Mouse (Mus musculus): ENCODE measurements around the gene Mettl7a1. TPM values are rescaled to one million over a fixed set of nuclear protein-coding genes. Genes with fewer than 3 reads are reported as not detected.
"Not testable (repeated sequence)": the region's sequence is repeated elsewhere in the genome, so short reads cannot be mapped to it uniquely, and the experiment has no call there.

Mettl7a1 gene
- total and polyA plus RNA-seq, 2 experiments = 201 to 366 TPM

DNA sequence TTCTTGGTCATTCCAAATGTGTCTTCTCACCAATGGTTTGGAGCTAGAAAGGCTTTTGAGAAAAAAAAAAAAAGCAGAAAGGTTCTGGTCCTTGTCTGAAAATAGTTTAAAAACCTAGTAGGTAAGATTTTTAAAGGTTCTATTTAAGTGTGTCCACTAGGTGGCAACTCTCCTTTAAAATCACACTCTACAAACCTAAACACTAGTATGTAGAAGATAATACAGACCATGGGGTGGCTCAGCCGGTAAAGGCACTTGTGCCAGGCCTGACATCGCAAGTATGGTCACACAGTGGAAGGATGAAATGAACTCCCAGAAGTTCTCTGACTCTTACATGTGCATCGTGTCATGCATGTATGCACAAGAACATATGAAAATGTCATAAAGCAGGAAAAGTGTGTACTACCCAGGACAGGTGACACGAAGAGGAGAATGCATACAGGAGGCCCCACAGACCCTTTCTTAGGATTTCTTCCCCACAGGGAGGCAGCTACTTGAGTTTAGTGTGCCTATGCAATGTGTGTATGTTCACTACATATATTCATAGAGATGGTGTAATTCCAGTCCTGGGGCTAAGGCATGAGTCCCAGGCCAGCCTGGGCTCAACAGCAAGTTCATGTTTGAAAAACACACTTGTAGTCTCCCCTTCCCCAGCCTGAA, 40.6 kb upstream of the Mettl7a1 start:
- Histone ChIP-seq H3K79me2 (ENCODE audit: control insufficient read depth, insufficient read depth, low read length) (no peaks in the 10 kb centered on the region), H3K4me3 (ENCODE audit: insufficient read depth, low read depth, low read length) (no peak overlapping the region), H3K27ac (replicated peaks; ENCODE audit: insufficient read depth, low read depth, low read length) (no peak overlapping the region), H3K27me3 (ENCODE audit: control insufficient read depth, insufficient read depth, low read length) (no peaks in the 10 kb centered on the region), H3K9ac (ENCODE audit: low read depth, low read length) (no peak overlapping the region), H3K36me3 (ENCODE audit: control insufficient read depth, insufficient read depth, low read length) (peaks cover 11% of the 10 kb centered on the region; the same call in 1 of the 2 replicates), H3K4me1 (ENCODE audit: control insufficient read depth, insufficient read depth, low read length) (no peaks in the 10 kb centered on the region)
- WGBS = 33% methylated on average over 4 of the region's 4 CpGs
- TF ChIP-seq POLR2A (IDR thresholded peaks at IDR 0.05; ENCODE audit: extremely low read depth, insufficient read depth, low read length) (no peak), CTCF (IDR thresholded peaks at IDR 0.05; ENCODE audit: low read depth, low read length) (peak; percentile 22)
- peak; percentile 45 for DNase-seq (ENCODE audit: extremely low read depth, low read depth, low spot score)

DNA sequence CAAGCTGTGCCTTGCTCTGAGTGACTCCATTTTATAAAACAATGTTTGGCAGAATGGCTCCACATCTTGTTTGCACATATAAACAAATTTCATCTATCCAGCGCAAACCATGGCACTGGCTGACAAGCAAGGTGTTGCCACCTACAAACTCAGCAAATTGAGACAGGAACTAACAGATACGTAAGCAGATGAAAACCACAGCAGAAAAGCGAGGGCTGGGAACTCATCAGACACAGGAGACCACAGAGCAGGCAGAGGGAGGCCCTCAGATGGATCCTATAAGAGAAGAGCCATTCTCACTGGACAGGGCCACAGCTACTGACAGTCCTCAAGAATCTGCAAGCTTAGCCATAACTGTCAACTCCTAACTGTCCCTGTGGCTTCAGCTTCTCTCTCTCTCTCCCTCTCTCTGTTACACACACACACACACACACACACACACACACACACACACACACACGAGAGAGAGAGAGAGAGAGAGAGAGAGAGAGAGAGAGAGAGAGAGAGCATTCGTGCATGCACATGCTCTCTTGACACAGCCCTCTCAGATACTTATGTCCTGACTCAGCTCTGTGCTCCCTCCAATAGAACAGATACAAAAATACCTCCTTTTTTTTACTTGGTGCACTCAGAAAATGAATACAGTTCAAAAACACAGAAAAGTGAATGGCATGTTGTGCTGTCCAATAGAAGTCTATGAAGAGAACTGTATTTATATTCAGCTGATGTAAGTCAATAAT, 38.2 kb upstream of the Mettl7a1 start:
- WGBS = 78% methylated on average over 4 of the region's 5 CpGs
- DNase-seq (ENCODE audit: extremely low read depth, low read depth, low spot score) = no peak
- no peak overlapping the region for H3K9ac ChIP-seq (ENCODE audit: low read depth, low read length)
- no peak overlapping the region for H3K4me3 ChIP-seq (ENCODE audit: insufficient read depth, low read depth, low read length)
- H3K79me2 ChIP-seq (ENCODE audit: control insufficient read depth, insufficient read depth, low read length) = no peaks in the 10 kb centered on the region
- TF ChIP-seq POLR2A (IDR thresholded peaks at IDR 0.05; ENCODE audit: extremely low read depth, insufficient read depth, low read length) = no peak
- TF ChIP-seq CTCF (IDR thresholded peaks at IDR 0.05; ENCODE audit: low read depth, low read length) = no peak
- H3K27me3 ChIP-seq (ENCODE audit: control insufficient read depth, insufficient read depth, low read length) = no peaks in the 10 kb centered on the region
- H3K27ac ChIP-seq (replicated peaks; ENCODE audit: insufficient read depth, low read depth, low read length) = no peak overlapping the region
- H3K36me3 ChIP-seq (ENCODE audit: control insufficient read depth, insufficient read depth, low read length) = peaks cover 2% of the 10 kb centered on the region; the same call in 1 of the 2 replicates
- H3K4me1 ChIP-seq (ENCODE audit: control insufficient read depth, insufficient read depth, low read length) = no peaks in the 10 kb centered on the region

DNA sequence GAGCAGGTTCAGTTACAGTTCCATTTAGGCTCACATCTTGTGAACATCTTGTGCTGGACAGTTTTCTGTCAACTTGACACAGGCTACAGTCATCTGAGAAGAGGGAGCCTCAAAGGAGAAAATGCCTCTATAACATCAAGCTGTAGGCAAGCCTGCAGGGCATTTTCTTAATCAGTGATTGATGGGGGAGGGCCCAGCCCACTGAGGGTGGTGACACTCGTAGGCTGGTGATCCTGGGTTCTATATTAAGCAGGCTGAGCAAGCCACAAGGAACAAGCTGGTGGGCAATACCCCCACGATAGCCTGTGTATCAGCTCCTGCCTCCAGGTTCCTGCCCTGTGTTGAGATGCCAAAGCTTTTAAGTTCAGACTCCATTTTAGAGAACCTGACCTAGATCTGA, 35.0 kb upstream of the Mettl7a1 start:
- Histone ChIP-seq H3K36me3 (ENCODE audit: control insufficient read depth, insufficient read depth, low read length) (no peaks in the 10 kb centered on the region), H3K27ac (replicated peaks; ENCODE audit: insufficient read depth, low read depth, low read length) (no peak overlapping the region), H3K27me3 (ENCODE audit: control insufficient read depth, insufficient read depth, low read length) (no peaks in the 10 kb centered on the region), H3K4me3 (ENCODE audit: insufficient read depth, low read depth, low read length) (no peak overlapping the region), H3K4me1 (ENCODE audit: control insufficient read depth, insufficient read depth, low read length) (no peaks in the 10 kb centered on the region), H3K79me2 (ENCODE audit: control insufficient read depth, insufficient read depth, low read length) (no peaks in the 10 kb centered on the region), H3K9ac (ENCODE audit: low read depth, low read length) (no peak overlapping the region)
- no peak for DNase-seq (ENCODE audit: extremely low read depth, low read depth, low spot score)
- WGBS = 92% methylated on average over 2 of the region's 2 CpGs
- no peak for TF ChIP-seq CTCF (IDR thresholded peaks at IDR 0.05; ENCODE audit: low read depth, low read length)
- no peak for TF ChIP-seq POLR2A (IDR thresholded peaks at IDR 0.05; ENCODE audit: extremely low read depth, insufficient read depth, low read length)

DNA sequence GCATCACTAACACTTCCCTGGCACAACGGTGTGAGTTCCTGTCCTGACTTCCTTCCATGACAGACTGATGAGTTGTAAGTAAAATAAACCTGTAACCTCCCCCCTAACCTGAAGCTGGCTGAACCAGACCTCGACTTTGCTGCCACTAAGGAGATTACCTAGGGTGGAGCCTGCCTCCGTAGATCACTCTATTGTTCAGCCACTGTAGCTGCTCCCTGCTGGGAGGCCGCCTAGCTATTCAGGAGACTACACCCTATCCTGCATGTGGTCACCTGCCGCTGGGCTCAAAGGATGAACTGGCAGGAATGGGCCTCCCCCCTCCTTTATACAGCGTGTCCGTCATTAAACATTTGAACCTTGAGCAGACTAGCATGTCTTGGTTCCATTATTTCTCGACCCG, 34.2 kb upstream of the Mettl7a1 start:
- Histone ChIP-seq H3K36me3 (ENCODE audit: control insufficient read depth, insufficient read depth, low read length) (no peaks in the 10 kb centered on the region), H3K27ac (replicated peaks; ENCODE audit: insufficient read depth, low read depth, low read length) (no peak overlapping the region), H3K9ac (ENCODE audit: low read depth, low read length) (no peak overlapping the region), H3K4me1 (ENCODE audit: control insufficient read depth, insufficient read depth, low read length) (no peaks in the 10 kb centered on the region), H3K27me3 (ENCODE audit: control insufficient read depth, insufficient read depth, low read length) (no peaks in the 10 kb centered on the region), H3K79me2 (ENCODE audit: control insufficient read depth, insufficient read depth, low read length) (no peaks in the 10 kb centered on the region), H3K4me3 (ENCODE audit: insufficient read depth, low read depth, low read length) (no peak overlapping the region)
- 45% methylated on average over 9 of the region's 9 CpGs for WGBS
- no peak for DNase-seq (ENCODE audit: extremely low read depth, low read depth, low spot score)
- TF ChIP-seq POLR2A (IDR thresholded peaks at IDR 0.05; ENCODE audit: extremely low read depth, insufficient read depth, low read length) = no peak
- no peak for TF ChIP-seq CTCF (IDR thresholded peaks at IDR 0.05; ENCODE audit: low read depth, low read length)

DNA sequence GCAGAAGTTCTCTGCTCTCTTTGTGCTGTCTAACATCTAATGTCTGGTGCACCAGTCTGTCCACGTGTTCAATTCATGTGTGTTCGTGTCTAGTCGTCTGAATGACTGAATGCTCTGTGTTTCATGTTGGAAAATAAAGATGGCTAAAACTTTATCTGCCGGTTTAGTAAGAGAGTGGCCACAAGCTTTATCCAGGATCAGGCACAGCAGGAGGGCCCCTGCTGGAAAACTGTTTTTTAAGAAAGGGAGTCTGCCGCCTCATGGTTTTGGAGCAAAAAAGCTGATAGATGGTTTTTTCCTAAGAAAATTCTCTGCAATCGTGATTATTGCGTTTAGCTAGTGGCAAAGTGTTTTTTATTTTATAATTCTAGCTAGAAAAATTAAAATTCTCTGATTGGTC, 33.3 kb upstream of the Mettl7a1 start:
- not testable (repeated sequence) for DNase-seq (ENCODE audit: extremely low read depth, low read depth, low spot score); H3K9ac ChIP-seq (ENCODE audit: low read depth, low read length); H3K4me3 ChIP-seq (ENCODE audit: insufficient read depth, low read depth, low read length); H3K27me3 ChIP-seq (ENCODE audit: control insufficient read depth, insufficient read depth, low read length); H3K27ac ChIP-seq (replicated peaks; ENCODE audit: insufficient read depth, low read depth, low read length); H3K79me2 ChIP-seq (ENCODE audit: control insufficient read depth, insufficient read depth, low read length); H3K36me3 ChIP-seq (ENCODE audit: control insufficient read depth, insufficient read depth, low read length); H3K4me1 ChIP-seq (ENCODE audit: control insufficient read depth, insufficient read depth, low read length)
- 71% methylated on average over 7 of the region's 7 CpGs for WGBS

DNA sequence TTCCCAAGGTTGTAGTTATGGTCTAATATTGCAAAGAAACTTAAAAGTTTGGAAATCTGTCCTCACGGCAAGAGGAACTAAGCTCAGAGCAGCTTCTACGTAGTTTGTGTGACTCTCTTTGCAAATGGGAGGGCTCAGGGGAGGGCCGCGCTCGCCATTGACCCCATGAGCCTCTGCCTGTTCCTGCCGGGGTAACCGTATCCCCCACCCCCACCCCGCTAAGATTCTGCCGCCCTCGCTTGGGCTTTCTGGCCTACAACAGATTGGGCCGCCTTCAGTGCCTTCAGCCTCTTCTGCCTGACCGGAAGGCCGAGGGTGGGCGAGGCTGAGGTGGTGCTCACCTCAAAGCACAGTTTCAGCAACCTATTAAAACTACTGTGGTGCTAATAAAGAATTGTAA, 32.5 kb upstream of the Mettl7a1 start:
- no peaks in the 10 kb centered on the region for H3K4me1 ChIP-seq (ENCODE audit: control insufficient read depth, insufficient read depth, low read length)
- no peak for DNase-seq (ENCODE audit: extremely low read depth, low read depth, low spot score)
- H3K27me3 ChIP-seq (ENCODE audit: control insufficient read depth, insufficient read depth, low read length) = no peaks in the 10 kb centered on the region
- no peaks in the 10 kb centered on the region for H3K36me3 ChIP-seq (ENCODE audit: control insufficient read depth, insufficient read depth, low read length)
- no peak overlapping the region for H3K4me3 ChIP-seq (ENCODE audit: insufficient read depth, low read depth, low read length)
- no peak overlapping the region for H3K9ac ChIP-seq (ENCODE audit: low read depth, low read length)
- no peak overlapping the region for H3K27ac ChIP-seq (replicated peaks; ENCODE audit: insufficient read depth, low read depth, low read length)
- TF ChIP-seq POLR2A (IDR thresholded peaks at IDR 0.05; ENCODE audit: extremely low read depth, insufficient read depth, low read length) (no peak), CTCF (IDR thresholded peaks at IDR 0.05; ENCODE audit: low read depth, low read length) (no peak)
- 84% methylated on average over 14 of the region's 14 CpGs for WGBS
- no peaks in the 10 kb centered on the region for H3K79me2 ChIP-seq (ENCODE audit: control insufficient read depth, insufficient read depth, low read length)

DNA sequence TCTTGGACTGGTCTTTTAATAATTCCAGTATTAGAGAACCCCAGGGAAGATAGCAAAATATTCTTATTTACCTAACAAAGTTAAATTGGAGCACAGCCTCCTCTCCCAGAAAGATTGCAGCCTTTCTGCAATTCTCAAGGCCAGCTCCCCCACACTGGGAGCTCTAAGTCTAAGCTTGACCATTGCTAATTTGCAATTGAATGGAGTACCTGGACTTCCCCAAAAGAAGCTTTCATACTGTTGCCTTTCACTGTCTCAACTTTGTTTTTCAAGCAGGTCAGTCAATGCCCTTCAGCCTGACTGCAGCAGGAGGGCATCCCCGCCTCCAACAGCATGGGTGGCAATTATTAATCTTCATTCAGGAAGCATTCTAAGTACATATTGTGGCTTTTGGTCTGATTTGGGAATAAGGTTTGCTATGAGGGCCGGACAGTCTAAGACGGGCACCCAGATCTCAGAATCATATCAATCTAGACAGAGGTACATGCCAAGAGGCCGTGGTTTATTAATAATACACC, 30.1 kb upstream of the Mettl7a1 start:
- not testable (repeated sequence) for H3K27me3 ChIP-seq (ENCODE audit: control insufficient read depth, insufficient read depth, low read length); H3K36me3 ChIP-seq (ENCODE audit: control insufficient read depth, insufficient read depth, low read length); H3K4me3 ChIP-seq (ENCODE audit: insufficient read depth, low read depth, low read length); H3K79me2 ChIP-seq (ENCODE audit: control insufficient read depth, insufficient read depth, low read length); H3K4me1 ChIP-seq (ENCODE audit: control insufficient read depth, insufficient read depth, low read length); H3K9ac ChIP-seq (ENCODE audit: low read depth, low read length); H3K27ac ChIP-seq (replicated peaks; ENCODE audit: insufficient read depth, low read depth, low read length); DNase-seq (ENCODE audit: extremely low read depth, low read depth, low spot score)
- 95% methylated on average over 4 of the region's 4 CpGs for WGBS
